Mouse (Mus musculus): ENCODE data around the gene Sfrp2.

DNA sequence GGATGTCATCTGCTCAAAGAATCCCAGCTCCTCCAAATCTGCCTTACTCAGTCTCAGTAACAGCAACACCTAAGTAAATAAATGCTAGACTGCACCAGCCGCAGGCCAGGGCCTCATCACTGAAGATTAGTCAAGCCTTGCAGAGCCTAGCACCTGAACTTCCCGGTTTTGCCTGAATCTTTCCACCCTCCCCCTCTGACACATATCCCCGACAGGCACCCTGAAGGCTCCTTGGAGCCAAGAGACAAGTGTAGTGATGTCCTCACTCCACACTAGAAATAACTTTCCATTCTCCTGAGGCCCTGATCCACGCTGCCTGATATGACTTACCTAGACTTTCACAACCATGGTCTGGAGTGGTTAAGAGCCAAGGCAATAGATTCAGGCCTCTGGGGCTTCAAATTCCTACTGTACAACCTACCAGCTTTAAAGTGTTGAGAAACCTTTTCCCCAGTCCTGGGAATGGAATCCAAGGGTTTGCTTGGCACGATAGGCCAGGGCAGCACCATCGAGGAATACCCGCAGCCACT, 21.7 kb downstream of the Sfrp2 start:
- TF ChIP-seq CTCF (conservative IDR thresholded peaks at IDR 0.05; ENCODE audit: insufficient read depth, insufficient read length, low read depth, low read length) (no peak), POLR2A (IDR thresholded peaks at IDR 0.05; ENCODE audit: low read depth, low read length) (no peak)

Data from kidney, adult 2 months (tissue).